Mouse (Mus musculus): ENCODE results near the gene 2310033P09Rik. TPM values are rescaled to one million over a fixed set of nuclear protein-coding genes. Genes with fewer than 3 reads are reported as not detected.
"Not testable (repeated sequence)": the region's sequence is repeated elsewhere in the genome, so short reads cannot be mapped to it uniquely, and the experiment has no call there.

Gene 2310033P09Rik
- total RNA-seq, 2 experiments from 2014 or later = 8.3 to 8.7 TPM

DNA sequence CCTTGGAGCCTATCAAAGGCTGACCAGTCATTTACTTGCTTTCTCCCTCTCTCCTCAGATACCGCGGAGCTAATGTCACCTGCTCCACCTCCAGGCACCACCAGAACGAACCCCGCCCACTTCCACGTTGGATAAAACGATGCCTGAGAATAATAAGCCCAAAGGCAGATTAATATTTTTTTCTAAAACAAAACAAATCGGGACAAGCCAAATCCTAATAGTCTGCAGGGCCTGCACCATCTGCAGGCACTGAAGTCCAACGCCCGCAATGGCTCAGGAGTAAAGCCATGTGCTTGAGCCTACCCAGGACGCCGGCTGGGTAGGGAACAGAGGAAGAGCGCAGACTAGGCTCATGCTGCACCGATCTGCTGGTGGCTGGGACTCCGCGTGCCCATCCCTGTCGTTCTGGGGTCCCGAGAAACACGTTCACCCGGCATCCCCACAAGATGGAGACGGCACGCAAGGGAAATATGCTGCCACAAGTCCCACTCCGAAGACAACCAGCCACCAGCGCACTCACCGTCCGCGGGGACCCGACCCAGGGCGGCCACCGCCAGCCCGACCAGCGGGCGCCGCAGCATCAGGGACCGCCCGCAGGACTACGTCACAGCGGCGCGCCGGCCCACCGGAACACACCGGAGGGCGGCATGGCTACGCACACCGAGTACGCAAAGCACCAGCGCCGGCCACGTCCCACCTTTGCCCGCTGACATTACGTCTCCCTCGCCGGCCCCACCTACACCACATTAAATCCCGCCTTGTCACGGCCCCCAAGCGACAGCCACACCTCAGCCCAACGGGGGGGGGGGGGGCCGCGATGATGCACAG lies 16.7 kb upstream of the 2310033P09Rik start:
- DNase-seq (ENCODE audit: low spot score) = peak; percentile 82
- intact Hi-C loops (cut with DNase I) = no loop called here

DNA sequence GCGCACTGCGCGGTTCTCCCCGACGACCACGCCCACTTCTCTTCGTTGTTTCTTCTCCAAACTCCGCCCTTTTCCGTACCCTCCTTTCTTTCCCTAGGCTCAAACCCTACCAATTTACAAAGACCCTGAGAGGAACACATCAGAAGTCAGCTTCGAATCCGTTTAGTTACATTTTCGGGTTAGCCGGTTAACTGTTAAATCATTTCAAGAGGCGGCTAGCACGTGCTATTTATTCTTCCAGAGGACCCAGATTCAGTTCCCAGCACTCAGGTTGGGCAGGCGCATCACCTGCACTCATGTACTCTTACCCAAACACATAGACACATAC lies 16.1 kb upstream of the 2310033P09Rik start, which contains the start of gene Guk1:
Guk1 (minus strand) TSS at position 154 of the 328 bp plus-strand sequence.
- intact Hi-C loops (cut with DNase I) = no loop called here
- no peak for DNase-seq (ENCODE audit: low spot score)

DNA sequence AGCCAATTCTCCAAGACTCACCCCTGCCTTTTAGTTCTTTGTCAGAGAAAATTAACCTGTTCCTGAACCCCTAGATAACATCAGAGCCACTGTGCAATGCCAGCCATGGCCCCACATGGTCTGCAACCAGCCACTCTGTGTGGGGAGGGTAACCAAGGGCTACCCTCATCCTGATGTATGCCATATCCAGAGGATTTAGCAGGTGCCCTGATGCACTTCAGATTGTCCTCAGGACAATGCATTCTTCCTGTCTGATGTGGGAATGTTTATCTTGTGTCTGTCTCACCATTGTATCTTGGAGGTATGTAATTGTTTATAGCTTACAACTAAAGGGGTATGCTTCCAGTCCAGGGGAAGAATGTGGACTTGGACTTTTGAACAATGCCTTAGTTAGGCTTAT lies 11.9 kb upstream of the 2310033P09Rik start:
- DNase-seq (ENCODE audit: low spot score) = no peak
- intact Hi-C loops (cut with DNase I) = no loop called here

DNA sequence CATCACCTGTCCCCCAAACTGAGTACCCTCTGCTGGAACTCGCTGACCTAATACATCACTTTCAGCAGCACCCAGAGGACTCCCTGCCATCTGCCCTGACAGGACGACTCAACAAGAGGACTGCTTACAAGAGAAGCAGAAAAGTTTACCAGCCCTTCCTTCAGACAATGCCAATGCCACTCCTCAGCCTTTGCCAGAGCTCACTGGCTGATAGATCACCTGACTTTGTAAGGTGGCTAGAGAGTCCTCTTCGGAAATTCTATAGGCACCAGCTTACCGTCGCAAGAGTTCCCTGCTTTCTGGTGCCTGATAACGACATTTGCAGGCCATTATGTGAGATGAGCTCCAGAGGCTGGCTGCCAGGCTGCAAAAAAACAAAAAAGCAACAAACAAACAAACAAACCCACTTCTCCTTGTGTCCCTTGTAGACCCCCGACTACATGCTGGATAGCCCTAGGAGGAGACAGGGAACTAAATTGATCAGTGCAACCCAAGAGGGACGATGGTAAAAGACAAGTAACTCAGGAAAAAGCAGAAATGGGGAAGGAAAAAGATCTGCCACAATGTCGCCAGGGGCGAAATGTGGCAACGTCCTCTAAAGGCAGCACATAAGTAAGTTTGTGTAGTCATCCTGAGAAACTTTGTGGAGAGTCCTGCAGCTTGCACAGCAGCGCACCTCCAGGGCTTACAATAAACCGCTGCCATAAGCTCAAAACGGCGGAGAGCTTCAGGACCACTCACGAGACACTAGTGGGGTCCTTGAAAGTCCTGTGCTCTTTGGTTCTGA lies 6.7 kb upstream of the 2310033P09Rik start:
- intact Hi-C loops (cut with DNase I) = loop anchor here (5.0 kb wide), 1 partner anchor 39 kb away; the partner anchor contains the start of gene Iba57
- DNase-seq (ENCODE audit: low spot score) = no peak

DNA sequence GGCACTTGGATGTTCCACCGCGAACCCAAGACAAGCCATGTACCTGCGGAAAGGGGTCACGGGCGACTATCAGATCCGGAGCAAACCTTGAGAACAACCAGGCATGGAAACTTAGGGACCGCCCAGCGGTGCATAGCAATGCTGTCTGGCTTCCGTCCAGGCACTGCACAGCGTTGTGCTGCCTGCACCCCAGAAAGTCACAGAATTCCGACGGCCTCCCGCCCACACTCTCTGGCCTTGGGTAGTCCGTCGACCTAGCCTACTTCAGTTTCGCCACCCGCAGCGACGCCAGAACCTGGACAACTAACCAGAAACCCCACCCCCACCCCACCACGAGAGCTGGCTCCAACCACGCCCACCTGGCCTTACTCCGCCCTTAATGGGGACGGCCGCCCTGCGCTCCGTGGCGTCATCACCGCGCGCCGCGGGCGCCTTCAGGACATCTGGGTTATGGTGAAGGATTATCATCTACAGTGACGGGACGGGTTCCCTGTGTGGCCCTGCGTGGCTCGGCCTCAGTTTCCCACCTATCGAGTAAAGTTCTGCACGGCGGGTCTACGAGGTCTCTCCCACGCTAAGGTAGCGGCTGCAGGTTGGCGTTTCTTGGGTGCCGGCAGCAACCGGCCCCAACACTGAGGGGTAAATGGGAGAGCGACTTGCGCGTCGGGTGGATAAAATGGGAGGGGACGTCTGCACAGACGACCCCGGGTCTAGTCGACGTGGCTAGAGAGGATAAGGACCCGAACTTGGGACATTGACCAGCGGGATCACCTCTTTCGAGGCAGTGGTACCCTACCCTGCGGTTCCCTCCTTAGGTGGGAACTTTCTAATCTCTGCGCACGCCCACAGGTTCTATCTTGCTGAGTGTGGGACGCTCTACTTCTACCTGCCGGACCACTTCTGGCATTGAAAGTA lies 5.8 kb upstream of the 2310033P09Rik start, which contains the start of gene Mrpl55:
Mrpl55 (plus strand) TSS at position 406 of the 915 bp plus-strand sequence.
- DNase-seq (ENCODE audit: low spot score) = peak; percentile 83
- intact Hi-C loops (cut with DNase I) = loop anchor here (5.0 kb wide), 1 partner anchor 40 kb away; the partner anchor contains the start of gene Iba57

DNA sequence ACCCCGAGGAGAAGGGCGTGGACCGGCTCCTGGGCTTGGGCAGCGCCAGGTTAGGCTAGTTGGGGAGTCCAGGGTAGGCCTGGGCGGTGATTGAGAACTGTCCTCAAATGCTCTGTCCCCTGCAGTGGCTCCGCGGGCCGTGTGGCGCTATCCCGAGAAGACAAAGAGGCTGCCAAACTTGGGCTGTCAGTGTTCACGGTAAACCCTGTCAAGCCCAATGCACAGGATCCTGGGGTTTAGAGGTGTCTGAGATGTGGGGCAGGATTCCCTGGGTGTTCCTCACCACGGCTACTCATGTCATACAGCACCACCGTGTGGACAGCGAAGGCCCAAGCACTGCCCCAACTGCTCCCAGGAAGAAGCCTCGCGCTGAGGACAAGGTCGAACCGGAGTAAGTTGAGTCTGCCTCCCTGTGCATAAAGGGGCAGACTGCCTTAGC lies 901 bp downstream of the 2310033P09Rik start:
- no peak for DNase-seq (ENCODE audit: low spot score)
- intact Hi-C loops (cut with DNase I) = no loop called here

DNA sequence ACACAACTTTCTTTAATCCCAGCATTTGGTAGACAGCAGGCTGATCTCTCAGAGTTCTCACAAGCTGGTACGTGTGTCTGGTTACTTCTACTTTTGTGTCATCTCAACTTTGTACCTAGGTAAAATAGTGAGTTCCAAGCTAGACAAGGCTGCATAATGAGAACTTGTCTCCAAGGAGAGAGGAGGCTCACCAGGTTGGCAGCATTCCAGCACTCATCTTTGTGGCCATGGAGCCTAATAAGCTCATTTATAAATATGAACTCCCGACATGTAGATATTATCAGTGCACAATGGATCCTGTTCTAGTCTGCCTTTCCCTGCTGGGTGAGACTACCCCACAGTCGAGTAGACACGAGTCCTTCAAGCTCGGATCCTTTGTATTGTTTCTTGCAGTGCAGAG lies 1.5 kb downstream of the 2310033P09Rik start:
- intact Hi-C loops (cut with DNase I) = no loop called here
- no peak for DNase-seq (ENCODE audit: low spot score)

DNA sequence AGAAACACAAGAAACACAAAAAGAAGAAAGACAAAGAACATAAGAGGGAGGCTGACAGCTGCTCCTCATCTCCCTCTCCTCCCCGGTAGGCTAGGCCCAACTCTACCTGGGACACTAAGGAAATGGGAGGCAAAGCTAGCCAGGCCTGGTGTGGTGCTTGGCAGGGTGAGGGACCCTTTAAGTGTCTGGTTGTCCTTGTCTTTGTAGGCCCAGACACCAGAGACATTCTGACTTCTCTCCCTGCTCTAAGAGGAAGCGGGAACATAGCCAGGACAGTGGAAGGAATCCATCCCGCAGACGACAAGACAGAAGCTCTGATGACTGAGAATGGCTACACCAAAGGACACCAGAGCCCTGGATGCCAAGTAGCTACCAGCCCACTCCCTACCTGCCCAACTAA lies 1.9 kb downstream of the 2310033P09Rik start:
- intact Hi-C loops (cut with DNase I) = no loop called here
- DNase-seq (ENCODE audit: low spot score) = no peak

DNA sequence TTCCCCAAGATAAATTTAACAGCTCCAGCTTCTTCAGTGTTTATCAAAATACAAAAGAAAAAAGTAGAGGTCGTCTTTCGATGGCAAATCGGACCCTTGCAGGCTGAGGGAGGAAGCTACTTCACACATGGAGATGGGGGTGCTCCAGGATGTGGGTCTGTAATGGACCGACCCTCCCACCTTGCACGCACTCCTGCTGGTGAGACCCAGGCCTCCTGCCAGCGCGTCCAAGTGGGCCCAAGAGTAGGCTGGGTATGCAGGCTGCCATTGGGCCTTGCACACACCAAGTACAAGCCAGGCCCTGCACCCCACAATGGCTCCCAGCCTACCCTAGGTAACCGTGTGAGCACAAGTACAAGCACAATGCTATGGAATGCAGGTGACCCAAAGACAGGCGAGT lies 3.4 kb downstream of the 2310033P09Rik start:
- intact Hi-C loops (cut with DNase I); DNase-seq (ENCODE audit: low spot score): not testable (repeated sequence)

DNA sequence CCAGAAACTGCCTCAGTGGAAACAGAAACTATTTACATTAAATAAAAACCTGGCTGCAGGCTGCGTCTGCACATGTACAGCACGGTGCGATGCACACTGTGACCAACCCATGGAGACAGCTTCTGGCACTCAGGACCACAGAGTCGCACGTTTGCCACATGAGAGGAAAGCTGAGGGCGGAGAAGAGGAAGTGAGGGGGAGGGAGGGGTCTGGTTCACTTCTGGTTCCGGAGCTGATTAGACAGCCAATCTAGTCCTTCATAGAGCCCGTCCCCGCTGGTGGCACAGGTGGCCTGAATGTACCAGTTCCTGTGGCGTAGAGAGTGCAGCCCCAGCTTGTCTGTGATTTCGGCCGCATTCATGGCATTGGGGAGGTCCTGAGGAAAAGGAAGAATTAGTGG lies 4.2 kb downstream of the 2310033P09Rik start:
- intact Hi-C loops (cut with DNase I); DNase-seq (ENCODE audit: low spot score): not testable (repeated sequence)

DNA sequence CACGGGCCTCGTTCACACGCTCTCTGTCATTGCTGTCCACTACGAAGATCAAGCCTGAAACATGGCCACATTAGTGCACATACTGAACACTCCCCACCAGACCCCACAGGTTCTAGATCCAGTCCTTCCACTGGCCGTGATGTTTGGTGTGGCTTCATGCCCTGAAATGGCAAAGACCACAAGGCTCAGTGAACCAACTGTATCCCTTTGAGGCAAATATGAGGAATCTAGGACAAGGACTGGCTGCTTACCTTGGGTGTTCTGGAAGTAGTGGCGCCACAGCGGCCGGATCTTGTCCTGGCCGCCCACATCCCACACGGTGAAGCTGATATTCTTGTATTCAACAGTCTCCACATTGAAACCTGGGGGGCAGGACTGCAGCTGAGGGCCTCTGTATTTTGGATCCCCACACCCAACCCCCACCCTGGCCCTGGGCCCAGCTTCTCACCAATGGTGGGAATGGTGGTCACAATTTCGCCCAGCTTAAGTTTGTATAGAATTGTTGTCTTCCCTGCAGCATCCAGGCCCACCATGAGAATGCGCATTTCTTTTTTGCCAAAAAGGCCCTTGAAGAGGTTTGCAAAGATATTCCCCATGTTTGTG lies 4.9 kb downstream of the 2310033P09Rik start:
- no peak for DNase-seq (ENCODE audit: low spot score)
- intact Hi-C loops (cut with DNase I) = no loop called here

DNA sequence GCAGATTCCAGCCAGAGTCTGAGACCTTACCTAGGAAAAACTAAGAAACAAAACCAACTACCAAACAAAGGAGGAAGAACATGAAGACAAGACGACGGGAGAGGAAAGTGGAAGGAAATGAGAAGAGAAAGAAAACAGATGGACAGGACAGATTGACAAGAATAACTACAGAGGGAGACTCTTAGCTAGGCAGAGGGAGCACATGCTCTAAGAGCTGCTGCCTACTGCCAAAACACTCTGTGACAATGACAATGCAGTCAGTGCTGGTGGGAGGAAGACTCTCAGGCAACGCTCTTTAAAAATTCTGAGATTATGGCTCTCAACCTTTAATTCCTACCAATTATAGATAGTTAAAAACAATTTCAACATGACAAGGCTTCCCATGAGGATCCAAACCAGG lies 8.8 kb downstream of the 2310033P09Rik start:
- intact Hi-C loops (cut with DNase I) = no loop called here
- no peak for DNase-seq (ENCODE audit: low spot score)

DNA sequence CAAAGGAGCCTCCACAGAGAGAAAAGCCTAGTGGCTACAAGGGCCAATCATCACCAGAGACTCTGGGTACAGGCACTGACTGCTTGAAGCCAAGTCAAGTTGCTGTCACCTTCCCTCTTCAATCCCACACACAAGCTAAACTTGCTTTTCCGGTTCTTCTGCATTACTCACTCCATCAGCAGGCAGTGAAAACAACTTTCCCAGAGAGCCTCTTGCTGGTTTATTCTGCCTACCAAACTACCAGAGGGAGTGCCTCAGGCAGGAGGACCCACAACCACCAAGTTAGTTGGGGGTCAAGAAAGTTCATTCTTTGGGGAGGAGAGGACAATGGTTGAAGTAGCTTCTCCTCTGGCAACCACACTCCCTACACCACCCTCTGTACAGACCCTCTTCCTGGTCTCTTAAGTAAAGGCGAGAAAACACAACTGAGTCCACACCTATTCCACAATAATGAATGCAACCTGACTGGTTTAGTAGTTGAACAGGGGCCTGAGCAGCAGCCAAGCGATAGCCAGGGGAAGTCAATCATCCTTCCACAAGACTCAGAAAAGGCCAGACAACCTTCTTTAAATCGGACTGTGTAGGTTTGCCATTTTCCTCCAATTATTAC lies 10.4 kb downstream of the 2310033P09Rik start:
- DNase-seq (ENCODE audit: low spot score) = no peak
- intact Hi-C loops (cut with DNase I) = no loop called here

DNA sequence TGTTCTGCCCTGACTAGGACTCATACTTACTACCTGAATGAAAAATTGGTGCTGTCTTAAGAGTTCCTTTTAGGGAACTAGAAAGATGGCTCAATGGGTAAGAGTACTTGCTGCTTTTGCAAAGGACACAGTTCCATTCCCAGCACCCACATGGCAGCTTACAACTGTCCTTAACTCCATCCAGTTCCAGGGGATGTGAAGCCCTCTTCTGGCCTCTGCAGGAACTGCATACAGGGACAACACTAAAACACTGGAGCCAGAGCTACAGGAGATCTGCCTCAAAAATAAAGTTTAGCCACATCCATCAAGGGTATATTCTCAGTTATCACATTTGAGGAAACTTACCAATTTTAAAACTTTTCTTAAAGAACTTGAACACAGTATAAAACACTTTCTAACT lies 10.9 kb downstream of the 2310033P09Rik start:
- DNase-seq (ENCODE audit: low spot score) = no peak

DNA sequence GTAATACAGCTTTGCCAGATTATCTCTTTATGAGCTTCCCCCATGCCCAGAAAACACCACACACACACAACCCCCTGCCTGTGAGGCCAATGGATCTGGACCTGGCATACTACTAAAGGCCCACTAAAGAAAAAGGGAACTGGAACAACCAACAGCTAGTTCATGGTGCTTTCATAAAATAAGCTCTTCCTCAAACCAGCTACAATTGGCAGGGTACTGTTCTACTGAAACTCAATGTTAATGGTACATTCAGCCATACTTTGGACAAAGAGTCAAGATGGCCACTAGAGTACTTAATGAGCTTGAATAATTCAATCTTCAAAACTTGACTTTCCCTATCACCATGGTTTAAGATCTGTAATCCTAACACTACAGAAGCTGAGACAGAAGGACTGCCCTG lies 13.5 kb downstream of the 2310033P09Rik start:
- intact Hi-C loops (cut with DNase I) = no loop called here
- no peak for DNase-seq (ENCODE audit: low spot score)

More for the DNA sequence above, 10.9 kb downstream of the 2310033P09Rik start:
- intact Hi-C loops (cut with DNase I) = no loop called here

DNA sequence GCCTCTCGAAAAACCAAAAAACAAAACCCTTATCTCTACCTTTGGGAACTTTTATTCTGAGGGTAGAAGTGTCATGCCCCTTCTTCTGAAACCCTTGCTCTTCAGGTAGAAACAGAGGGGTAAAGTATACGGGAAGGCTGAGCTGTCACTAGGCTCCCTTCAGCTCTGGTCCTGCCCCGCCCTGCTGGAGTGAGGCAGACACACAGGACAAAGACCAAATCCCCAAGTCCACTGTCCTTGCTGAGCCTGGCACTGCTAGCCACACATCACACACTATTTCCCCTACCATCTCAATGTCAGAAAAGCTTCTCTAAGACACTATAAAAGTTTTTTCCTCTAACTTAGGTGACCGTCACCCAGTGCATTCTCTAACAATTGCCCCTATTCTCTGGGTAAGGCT lies 14.2 kb downstream of the 2310033P09Rik start:
- intact Hi-C loops (cut with DNase I) = no loop called here
- DNase-seq (ENCODE audit: low spot score) = no peak

DNA sequence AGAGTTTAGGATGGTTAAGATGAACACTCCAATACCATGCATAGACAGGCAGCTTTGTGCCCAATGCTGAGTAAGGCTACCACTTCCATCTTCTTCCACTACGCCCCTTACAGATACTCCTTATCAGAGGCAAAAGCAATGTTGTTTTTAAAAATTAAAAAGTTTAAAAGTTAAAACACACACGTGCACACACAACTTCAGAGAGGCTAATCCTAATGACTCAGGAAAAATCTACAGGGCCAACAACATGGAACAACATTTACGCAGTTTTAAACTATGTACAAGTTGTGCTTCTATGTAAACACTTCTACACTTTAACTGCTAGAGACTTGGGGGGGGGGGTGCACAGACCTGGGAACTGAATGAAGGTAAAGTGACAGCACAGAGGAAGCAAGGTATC lies 15.9 kb downstream of the 2310033P09Rik start:
- intact Hi-C loops (cut with DNase I) = no loop called here
- DNase-seq (ENCODE audit: low spot score) = no peak

DNA sequence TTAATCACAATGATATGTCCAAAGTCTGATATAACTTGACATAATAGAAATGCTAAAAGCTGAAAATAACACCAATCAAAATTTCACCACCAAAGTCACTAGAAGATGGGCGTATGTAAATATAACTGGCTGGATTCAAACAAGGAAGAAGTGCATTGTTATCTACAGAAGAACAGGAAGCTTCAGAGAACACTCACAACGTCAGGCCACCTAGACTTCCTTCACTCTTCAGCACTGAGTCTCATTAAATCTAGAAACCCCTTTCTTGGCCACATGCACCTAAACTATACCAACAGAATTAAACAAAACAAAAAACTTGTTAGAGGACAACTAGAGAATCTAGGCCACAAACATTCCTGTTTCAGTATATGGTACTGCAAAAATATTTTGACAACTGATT lies 16.3 kb downstream of the 2310033P09Rik start:
- DNase-seq (ENCODE audit: low spot score) = no peak
- intact Hi-C loops (cut with DNase I) = no loop called here

DNA sequence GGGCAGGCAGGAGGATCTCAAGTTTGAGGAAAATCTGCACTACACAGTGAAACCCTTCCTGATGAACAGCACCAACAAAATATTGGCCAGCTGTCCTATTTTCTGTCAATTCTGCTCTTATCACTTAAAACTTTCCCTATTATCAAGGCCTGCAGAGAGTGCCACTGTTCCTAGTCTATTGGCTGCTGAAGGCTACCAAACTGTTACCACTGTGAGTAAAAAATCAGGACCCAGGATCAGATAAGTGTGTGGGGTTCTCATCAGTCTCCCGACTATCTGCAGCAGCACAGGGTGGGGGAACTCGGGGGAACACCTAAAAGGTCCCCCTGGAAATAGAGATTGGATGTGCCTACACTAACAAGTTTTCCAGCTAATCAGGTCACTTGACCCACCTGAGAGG lies 17.0 kb downstream of the 2310033P09Rik start:
- DNase-seq (ENCODE audit: low spot score) = no peak
- intact Hi-C loops (cut with DNase I) = loop anchor here (5.0 kb wide), 1 partner anchor 63 kb away; the partner anchor contains the start of gene Iba57
